ENCODE assay signal across 8 mouse cellular contexts in the genomic region with DNA sequence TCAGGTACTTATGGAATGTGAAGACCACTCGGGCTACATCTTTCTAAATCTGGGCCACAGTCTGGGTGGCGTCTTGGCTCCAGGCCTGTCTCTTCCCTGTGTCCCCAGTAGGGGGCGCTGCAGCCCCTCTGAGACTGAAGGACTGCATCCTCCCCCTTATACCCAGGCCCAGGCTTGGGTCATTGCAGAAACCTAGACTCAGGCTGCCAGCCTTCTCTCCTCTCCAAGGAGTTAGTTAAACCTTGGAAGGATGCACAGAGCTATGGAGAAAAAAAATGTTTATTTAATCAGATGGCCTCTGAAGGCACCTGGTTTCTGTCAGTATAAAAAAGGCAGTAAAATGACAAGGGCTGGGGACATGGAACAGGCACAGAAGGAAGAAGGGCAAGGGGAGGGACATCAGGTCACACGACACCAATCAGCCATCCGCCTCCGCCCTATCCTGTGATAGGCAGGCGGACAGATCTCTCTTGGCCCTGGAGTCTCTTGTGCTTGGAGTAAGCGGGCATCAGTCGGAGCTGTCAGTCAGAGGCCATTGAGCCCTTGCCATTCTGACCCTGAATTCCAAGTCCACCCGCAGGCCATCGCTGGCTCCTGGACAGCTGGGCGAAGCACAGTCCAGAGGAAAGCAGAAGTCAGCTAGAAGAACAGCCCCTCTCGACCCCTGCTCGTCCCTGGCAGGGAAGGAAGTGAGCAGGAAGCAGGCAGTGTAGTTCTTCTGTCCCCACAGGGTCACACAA. TPM values are rescaled to one million over a fixed set of nuclear protein-coding genes. Genes with fewer than 3 reads are reported as not detected.
A peak's percentile ranks its signal among the peaks of the same experiment; 100 is the strongest.
DNase-seq lines count a peak whose midpoint lies in the region; ATAC-seq and TF ChIP-seq lines count a peak whose summit lies in the region.

No protein-coding gene starts in this region.

- H3K4me2 ChIP-seq in hindbrain, embryonic 16.5 days (ENCODE audit: low read length) = no peak overlapping the region; the same call in 1 of the 2 replicates

- H3K4me3 ChIP-seq in hindbrain, embryonic 16.5 days (ENCODE audit: low read length) = no peak overlapping the region

- ATAC-seq in Patski = peak; percentile 17
- peak; percentile 62 for ATAC-seq in hindbrain, embryonic 16.5 days
- peak; percentile 44 for ATAC-seq in megakaryocyte progenitor cell, adult 5-6 weeks (replicated peaks; ENCODE audit: poor library complexity)

- H3K9ac ChIP-seq in hindbrain, embryonic 16.5 days (ENCODE audit: low read depth, low read length) = peak overlapping the region; percentile 41

- peak overlapping the region; percentile 76 for H3K27ac ChIP-seq in hindbrain, embryonic 16.5 days (ENCODE audit: low read depth, low read length)

- intact Hi-C loops in left cerebral cortex, postnatal 25 days (cut with DNase I) = loop anchor here (1.0 to 5.0 kb wide), 2 partner anchors 41 to 137 kb away; no protein-coding TSS in a partner anchor

- TF ChIP-seq CTCF in Patski (IDR thresholded peaks at IDR 0.05) = peak; percentile 98

- no peak for DNase-seq in Patski (ENCODE audit: low read depth, low spot score)
- peak; percentile 81 to 83 for DNase-seq in cerebellum, postnatal 36 days
- DNase-seq in gastrocnemius, adult 8-10 months (ENCODE audit: low spot score in 2 of 2) = peak; percentile 81 to 82
- DNase-seq in left cerebral cortex, postnatal 25 days (ENCODE audit: low spot score in 2 of 2) = peak; percentile 70 to 74
- DNase-seq in right cerebral cortex, postnatal 36 days (ENCODE audit: low spot score in 2 of 2) = peak; percentile 47 to 59
- peak; percentile 61 for DNase-seq in yolk sac, embryonic 10.5 days (ENCODE audit: low spot score)

- WGBS in hindbrain, embryonic 16.5 days = 23% methylated on average over 14 of the region's 14 CpGs

- CTCF ChIA-PET in Patski (lab: Charles Lee) = interaction anchor here (0.7 to 6.9 kb wide), 15 partner anchors 9 to 103 kb away, joined by 3 to 76 read pairs (median 4); no protein-coding TSS in a partner anchor

- H3K4me1 ChIP-seq in hindbrain, embryonic 16.5 days (ENCODE audit: control insufficient read depth, insufficient read depth, low read depth, low read length) = peaks cover 15% of the 10 kb centered on the region

- H3K9me3 ChIP-seq in hindbrain, embryonic 16.5 days (ENCODE audit: control insufficient read depth, low read length) = no peaks in the 10 kb centered on the region

- in situ Hi-C loops in Patski (cut with MboI; ENCODE audit: low pct_unique_long_range_greater_than_20kb) = loop anchor here (5.0 kb wide), 2 partner anchors 42 to 137 kb away; no protein-coding TSS in a partner anchor

- POLR2A ChIA-PET in Patski (lab: Charles Lee) = interaction anchor here (0.7 to 1.2 kb wide), 5 partner anchors 8 to 70 kb away, joined by 3 to 8 read pairs (median 3); a partner anchor contains a TSS

- H3K27me3 ChIP-seq in Patski = no peaks in the 10 kb centered on the region
- no peaks in the 10 kb centered on the region for H3K27me3 ChIP-seq in hindbrain, embryonic 16.5 days (replicated peaks; ENCODE audit: control insufficient read depth, insufficient read depth, low read length)

- no peaks in the 10 kb centered on the region for H3K36me3 ChIP-seq in hindbrain, embryonic 16.5 days (ENCODE audit: control insufficient read depth, insufficient read depth, low read length)

RNA-seq across cellular contexts. Expression of a gene that starts 12.0 kb away (rescaled TPM):
- 1,835 TPM for polyA plus RNA-seq in Patski (2021)
- total RNA-seq in gastrocnemius, adult 8-10 months (2022) = 1,000 to 10,000 TPM; 1,140 to 1,362 (median 1,203) TPM
- polyA plus RNA-seq in hindbrain, embryonic 16.5 days (2015; fragmentation: Nextera tagmentation; extraction: Ambion mirVana) = 1,542 and 1,571 TPM in 2 replicates
- total RNA-seq in left cerebral cortex, postnatal 25 days (2021) = 1,000 to 10,000 TPM; 1,565 to 1,601 TPM
- total RNA-seq in megakaryocyte progenitor cell, adult 5-6 weeks (2015) = 1,239 and 1,324 TPM in 2 replicates
- total RNA-seq in megakaryocyte progenitor cell, adult 5-6 weeks (2017) = 2,380 and 2,713 TPM in 2 replicates

RNA-seq across cellular contexts. Expression of a gene that starts 14.3 kb away (rescaled TPM):
- polyA plus RNA-seq in Patski (2021) = 39.4 TPM
- 10 to 100 TPM; 26.6 to 31.2 (median 27.2) TPM for total RNA-seq in gastrocnemius, adult 8-10 months (2022)
- 55.7 and 56.5 TPM in 2 replicates for polyA plus RNA-seq in hindbrain, embryonic 16.5 days (2015; fragmentation: Nextera tagmentation; extraction: Ambion mirVana)
- total RNA-seq in left cerebral cortex, postnatal 25 days (2021) = 10 to 100 TPM; 16.8 to 18.8 TPM
- 43.5 and 67.7 TPM in 2 replicates for total RNA-seq in megakaryocyte progenitor cell, adult 5-6 weeks (2015)
- total RNA-seq in megakaryocyte progenitor cell, adult 5-6 weeks (2017) = 64.1 and 64.3 TPM in 2 replicates

RNA-seq across cellular contexts. Expression of a gene that starts 16.8 kb away (rescaled TPM):
- polyA plus RNA-seq in Patski (2021) = not detected
- not detected for total RNA-seq in gastrocnemius, adult 8-10 months (2022)
- polyA plus RNA-seq in hindbrain, embryonic 16.5 days (2015; fragmentation: Nextera tagmentation; extraction: Ambion mirVana) = 1.2 TPM in 1 of 2 replicates, not detected in the other
- total RNA-seq in left cerebral cortex, postnatal 25 days (2021) = not detected
- not detected in 2 replicates for total RNA-seq in megakaryocyte progenitor cell, adult 5-6 weeks (2015)
- total RNA-seq in megakaryocyte progenitor cell, adult 5-6 weeks (2017) = not detected in 2 replicates

RNA-seq across cellular contexts. Expression of a gene that starts 21.4 kb away (rescaled TPM):
- 98.0 TPM for polyA plus RNA-seq in Patski (2021)
- total RNA-seq in gastrocnemius, adult 8-10 months (2022) = 10 to 100 TPM; 17.2 to 22.9 (median 19.8) TPM
- polyA plus RNA-seq in hindbrain, embryonic 16.5 days (2015; fragmentation: Nextera tagmentation; extraction: Ambion mirVana) = 96.2 and 101 TPM in 2 replicates
- 10 to 100 TPM; 30.3 to 32.2 TPM for total RNA-seq in left cerebral cortex, postnatal 25 days (2021)
- total RNA-seq in megakaryocyte progenitor cell, adult 5-6 weeks (2015) = 80.2 and 85.9 TPM in 2 replicates
- 84.9 and 120 TPM in 2 replicates for total RNA-seq in megakaryocyte progenitor cell, adult 5-6 weeks (2017)

RNA-seq across cellular contexts. Expression of a gene that starts 29.6 kb away (rescaled TPM):
- polyA plus RNA-seq in Patski (2021) = 9.5 TPM
- under 1 TPM; 0.27 to 0.56 (median 0.34) TPM for total RNA-seq in gastrocnemius, adult 8-10 months (2022)
- polyA plus RNA-seq in hindbrain, embryonic 16.5 days (2015; fragmentation: Nextera tagmentation; extraction: Ambion mirVana) = 6.1 and 6.8 TPM in 2 replicates
- 1 to 10 TPM; 1.6 to 2.0 TPM for total RNA-seq in left cerebral cortex, postnatal 25 days (2021)
- total RNA-seq in megakaryocyte progenitor cell, adult 5-6 weeks (2015) = 5.7 and 7.0 TPM in 2 replicates
- total RNA-seq in megakaryocyte progenitor cell, adult 5-6 weeks (2017) = 5.1 and 9.5 TPM in 2 replicates
